Mouse (Mus musculus): Measurements from ENCODE around the gene Entpd1. TPM values are rescaled to one million over a fixed set of nuclear protein-coding genes. Genes with fewer than 3 reads are reported as not detected.
"Not testable (repeated sequence)": the region's sequence is repeated elsewhere in the genome, so short reads cannot be mapped to it uniquely, and the experiment has no call there.

Entpd1 gene
- polyA plus RNA-seq, 1 experiment from 2014 or later: 12.4 TPM

- peaks cover 13% of the 10 kb centered on the region for H3K4me1 ChIP-seq
- H3K36me3 ChIP-seq (ENCODE audit: poor library complexity, severe bottlenecking): peaks cover 4% of the 10 kb centered on the region; the same call in 1 of the 2 replicates
- under 1% methylated on average over 10 of the region's 10 CpGs for WGBS
- no peaks in the 10 kb centered on the region for H3K27me3 ChIP-seq
- peak overlapping the region; percentile 60 for H3K9ac ChIP-seq
- ATAC-seq: no peak
- H3K27ac ChIP-seq: peak overlapping the region; percentile 65
- peak overlapping the region; percentile 82 for H3K4me3 ChIP-seq
- H3K4me2 ChIP-seq: peak overlapping the region; percentile 72
- H3K9me3 ChIP-seq (replicated peaks): no peaks in the 10 kb centered on the region
Measured at GRCm38 (mm10) chr19:40589530-40589880, 22.7 kb upstream of the Entpd1 start.

- no peak overlapping the region for H3K27ac ChIP-seq
- H3K9me3 ChIP-seq (replicated peaks): no peaks in the 10 kb centered on the region
- ATAC-seq: no peak
- H3K36me3 ChIP-seq (ENCODE audit: poor library complexity, severe bottlenecking): peaks cover 23% of the 10 kb centered on the region
- no peak overlapping the region for H3K4me3 ChIP-seq
- H3K27me3 ChIP-seq: no peaks in the 10 kb centered on the region
- H3K4me1 ChIP-seq: no peaks in the 10 kb centered on the region
- H3K4me2 ChIP-seq: no peak overlapping the region
- no peak overlapping the region for H3K9ac ChIP-seq
- WGBS: 93% methylated on average over 3 of the region's 3 CpGs
Measured at GRCm38 (mm10) chr19:40595231-40595630, 16.9 kb upstream of the Entpd1 start.

GRCm38 (mm10) chr19:40595831-40596230 is 16.3 kb upstream of the Entpd1 start:
- WGBS: 78% methylated on average over 8 of the region's 8 CpGs
- H3K27ac ChIP-seq: no peak overlapping the region
- H3K4me3 ChIP-seq: no peak overlapping the region
- H3K4me1 ChIP-seq: no peaks in the 10 kb centered on the region
- H3K36me3 ChIP-seq (ENCODE audit: poor library complexity, severe bottlenecking): peaks cover 23% of the 10 kb centered on the region
- no peak overlapping the region for H3K9ac ChIP-seq
- no peak for ATAC-seq
- H3K4me2 ChIP-seq: no peak overlapping the region
- no peaks in the 10 kb centered on the region for H3K9me3 ChIP-seq (replicated peaks)
- no peaks in the 10 kb centered on the region for H3K27me3 ChIP-seq

GRCm38 (mm10) chr19:40600846-40601245 is 11.3 kb upstream of the Entpd1 start:
- not testable (repeated sequence) for ATAC-seq; H3K27ac ChIP-seq; H3K9me3 ChIP-seq (replicated peaks); H3K4me3 ChIP-seq; H3K4me1 ChIP-seq; H3K4me2 ChIP-seq; H3K27me3 ChIP-seq; H3K9ac ChIP-seq
- peaks cover 38% of the 10 kb centered on the region for H3K36me3 ChIP-seq (ENCODE audit: poor library complexity, severe bottlenecking)
- WGBS: 92% methylated on average over 5 of the region's 5 CpGs

GRCm38 (mm10) chr19:40601870-40602269 is 10.3 kb upstream of the Entpd1 start:
- Histone ChIP-seq H3K4me3 (no peak overlapping the region), H3K36me3 (ENCODE audit: poor library complexity, severe bottlenecking) (peaks cover 42% of the 10 kb centered on the region), H3K9me3 (replicated peaks) (no peaks in the 10 kb centered on the region), H3K9ac (no peak overlapping the region), H3K4me2 (no peak overlapping the region), H3K27me3 (no peaks in the 10 kb centered on the region), H3K4me1 (no peaks in the 10 kb centered on the region), H3K27ac (no peak overlapping the region)
- ATAC-seq: no peak
- WGBS: 89% methylated on average over 3 of the region's 3 CpGs

- Histone ChIP-seq H3K4me1 (no peaks in the 10 kb centered on the region), H3K9me3 (replicated peaks) (no peaks in the 10 kb centered on the region), H3K27ac (no peak overlapping the region), H3K4me2 (no peak overlapping the region), H3K27me3 (no peaks in the 10 kb centered on the region), H3K36me3 (ENCODE audit: poor library complexity, severe bottlenecking) (peaks cover 52% of the 10 kb centered on the region), H3K9ac (no peak overlapping the region), H3K4me3 (no peak overlapping the region)
- WGBS: 96% methylated on average over 9 of the region's 9 CpGs
- ATAC-seq: no peak
Measured at GRCm38 (mm10) chr19:40605189-40605588, 7.0 kb upstream of the Entpd1 start.

- Histone ChIP-seq H3K4me3 (no peak overlapping the region), H3K9me3 (replicated peaks) (no peaks in the 10 kb centered on the region), H3K27me3 (no peaks in the 10 kb centered on the region), H3K9ac (no peak overlapping the region), H3K27ac (no peak overlapping the region), H3K4me1 (peaks cover 14% of the 10 kb centered on the region), H3K36me3 (ENCODE audit: poor library complexity, severe bottlenecking) (peaks cover 49% of the 10 kb centered on the region), H3K4me2 (no peak overlapping the region)
- WGBS: 88% methylated on average over 6 of the region's 6 CpGs
- ATAC-seq: no peak
Measured at GRCm38 (mm10) chr19:40607676-40608075, 4.5 kb upstream of the Entpd1 start.

- ATAC-seq: no peak
- H3K9ac ChIP-seq: no peak overlapping the region
- H3K36me3 ChIP-seq (ENCODE audit: poor library complexity, severe bottlenecking): no peaks in the 10 kb centered on the region; the same call in 1 of the 2 replicates
- H3K27me3 ChIP-seq: no peaks in the 10 kb centered on the region
- WGBS: 85% methylated on average over 7 of the region's 7 CpGs
- H3K4me3 ChIP-seq: no peak overlapping the region
- no peak overlapping the region for H3K27ac ChIP-seq
- peaks cover 14% of the 10 kb centered on the region for H3K4me1 ChIP-seq
- H3K4me2 ChIP-seq: no peak overlapping the region
- H3K9me3 ChIP-seq (replicated peaks): no peaks in the 10 kb centered on the region
Measured at GRCm38 (mm10) chr19:40614811-40615210, 2.6 kb downstream of the Entpd1 start.

GRCm38 (mm10) chr19:40616021-40616420 is 3.9 kb downstream of the Entpd1 start:
- Histone ChIP-seq H3K9me3 (replicated peaks) (no peaks in the 10 kb centered on the region), H3K27ac (no peak overlapping the region), H3K27me3 (0 out of 2 replicates have a peak, but pooled peaks cover 3% of the 10 kb centered on the region), H3K9ac (no peak overlapping the region), H3K4me3 (no peak overlapping the region), H3K4me1 (peaks cover 10% of the 10 kb centered on the region), H3K4me2 (no peak overlapping the region), H3K36me3 (ENCODE audit: poor library complexity, severe bottlenecking) (no peaks in the 10 kb centered on the region)
- WGBS: 88% methylated on average over 7 of the region's 7 CpGs
- no peak for ATAC-seq

GRCm38 (mm10) chr19:40621616-40622015 is 9.4 kb downstream of the Entpd1 start:
- not testable (repeated sequence) for H3K27ac ChIP-seq; H3K4me3 ChIP-seq; H3K9me3 ChIP-seq (replicated peaks); ATAC-seq; H3K36me3 ChIP-seq (ENCODE audit: poor library complexity, severe bottlenecking); H3K4me1 ChIP-seq; H3K9ac ChIP-seq; H3K4me2 ChIP-seq; H3K27me3 ChIP-seq
- WGBS: 60% methylated on average over 10 of the region's 26 CpGs

- WGBS: 68% methylated on average over 12 of the region's 12 CpGs
Measured at GRCm38 (mm10) chr19:40625935-40626334, 13.8 kb downstream of the Entpd1 start.

GRCm38 (mm10) chr19:40628950-40629349 is 16.8 kb downstream of the Entpd1 start:
- no peaks in the 10 kb centered on the region for H3K27me3 ChIP-seq
- no peaks in the 10 kb centered on the region for H3K4me1 ChIP-seq
- no peak for ATAC-seq
- H3K27ac ChIP-seq: no peak overlapping the region
- no peak overlapping the region for H3K4me3 ChIP-seq
- no peak overlapping the region for H3K4me2 ChIP-seq
- no peak overlapping the region for H3K9ac ChIP-seq
- H3K9me3 ChIP-seq (replicated peaks): no peaks in the 10 kb centered on the region
- no peaks in the 10 kb centered on the region for H3K36me3 ChIP-seq (ENCODE audit: poor library complexity, severe bottlenecking)

More at GRCm38 (mm10) chr19:40625935-40626334, 13.8 kb downstream of the Entpd1 start:
- H3K36me3 ChIP-seq (ENCODE audit: poor library complexity, severe bottlenecking): no peaks in the 10 kb centered on the region
- H3K27ac ChIP-seq: no peak overlapping the region
- no peaks in the 10 kb centered on the region for H3K9me3 ChIP-seq (replicated peaks)
- 0 out of 2 replicates have a peak, but pooled peaks cover 1% of the 10 kb centered on the region for H3K27me3 ChIP-seq
- H3K4me3 ChIP-seq: no peak overlapping the region
- no peak for ATAC-seq
- H3K4me1 ChIP-seq: no peaks in the 10 kb centered on the region
- H3K4me2 ChIP-seq: no peak overlapping the region
- no peak overlapping the region for H3K9ac ChIP-seq

- no peak overlapping the region for H3K9ac ChIP-seq
- ATAC-seq: no peak
- H3K9me3 ChIP-seq (replicated peaks): no peaks in the 10 kb centered on the region
- no peaks in the 10 kb centered on the region for H3K36me3 ChIP-seq (ENCODE audit: poor library complexity, severe bottlenecking)
- H3K4me1 ChIP-seq: no peaks in the 10 kb centered on the region
- H3K27me3 ChIP-seq: no peaks in the 10 kb centered on the region
- 77% methylated on average over 3 of the region's 3 CpGs for WGBS
- no peak overlapping the region for H3K4me2 ChIP-seq
- H3K27ac ChIP-seq: no peak overlapping the region
- no peak overlapping the region for H3K4me3 ChIP-seq
Measured at GRCm38 (mm10) chr19:40630096-40630495, 17.9 kb downstream of the Entpd1 start.
